Mouse (Mus musculus) stomach, embryonic 15.5 days (tissue): ENCODE data around the gene Gaa. TPM values are rescaled to one million over a fixed set of nuclear protein-coding genes. Genes with fewer than 3 reads are reported as not detected.
A peak's percentile ranks its signal among the peaks of the same experiment; 100 is the strongest.
"Not testable (repeated sequence)": the region's sequence is repeated elsewhere in the genome, so short reads cannot be mapped to it uniquely, and the experiment has no call there.

Experiments
- ATAC-seq: fragments of 200-750 bp; cut with Nextera tagmentation; 2 replicates; pipeline ENCODE4 v1.8.0; 2017; ENCODE audit warnings: low read depth, moderate number of reproducible peaks, moderate TSS enrichment; ENCODE audit not compliant: insufficient read depth, low FRiP score
- H3K27ac ChIP-seq: fragments of 300-500 bp; sonication (generic); 2 replicates; pipeline ENCODE4 v1.5.1; 2015; ENCODE audit warnings: mild to moderate bottlenecking, inconsistent platforms
- H3K27me3 ChIP-seq: fragments of 300-500 bp; sonication (generic); replicated peaks from 2 replicates; pipeline ENCODE4 v1.6.1; 2015; ENCODE audit warnings: inconsistent platforms
- H3K36me3 ChIP-seq: fragments of 300-500 bp; sonication (generic); 2 replicates; pipeline ENCODE4 v1.6.1; 2015; ENCODE audit warnings: inconsistent platforms
- H3K4me1 ChIP-seq: fragments of 300-500 bp; sonication (generic); 2 replicates; pipeline ENCODE4 v1.6.1; 2015; ENCODE audit warnings: inconsistent platforms
- H3K4me2 ChIP-seq: fragments of 300-500 bp; sonication (generic); 2 replicates; pipeline ENCODE4 v1.6.1; 2015; ENCODE audit warnings: mild to moderate bottlenecking, inconsistent platforms
- H3K4me3 ChIP-seq: fragments of 300-500 bp; sonication (generic); replicated peaks from 2 replicates; pipeline ENCODE4 v1.5.1; 2015; ENCODE audit warnings: inconsistent platforms
- H3K9ac ChIP-seq: fragments of 300-500 bp; sonication (generic); 2 replicates; pipeline ENCODE4 v1.6.1; 2015; ENCODE audit warnings: inconsistent platforms
- H3K9me3 ChIP-seq: fragments of 300-500 bp; sonication (generic); 2 replicates; pipeline ENCODE4 v1.6.1; 2016; ENCODE audit warnings: inconsistent platforms
- WGBS: fragments of 180-500 bp; shearing (Covaris S2); methylation state at CpG from one replicate; pipeline ENCODE4 v1.1.7; 2015; 5-methylcytosine and 5-hydroxymethylcytosine counted together
- polyA plus RNA-seq: library from polyadenylated mRNA; unstranded; fragments of >200 nt; fragmentation: Nextera tagmentation; extraction: Ambion mirVana; gene quantifications from 2 replicates; pipeline ENCODE4 v1.2.1, GENCODE M21; 2015

The Gaa gene
- polyA plus RNA-seq, 1 experiment from 2014 or later = 62.6 TPM

GRCm38 (mm10) chr11:119258572-119259322, 8.9 kb upstream of the Gaa start:
- Histone ChIP-seq H3K36me3 (no peaks in the 10 kb centered on the region), H3K4me2 (peak overlapping the region; percentile 48), H3K9me3 (no peaks in the 10 kb centered on the region), H3K9ac (no peak overlapping the region), H3K4me1 (peaks cover 11% of the 10 kb centered on the region; the same call in 1 of the 2 replicates), H3K27ac (peak overlapping the region; percentile 40; the same call in 1 of the 2 replicates), H3K27me3 (no peaks in the 10 kb centered on the region), H3K4me3 (peak overlapping the region; percentile 18)
- 61% methylated on average over 23 of the region's 23 CpGs for WGBS
- ATAC-seq = peak; percentile 57; the same call in 1 of the 2 replicates

GRCm38 (mm10) chr11:119259977-119260376, 7.7 kb upstream of the Gaa start:
- no peak for ATAC-seq
- H3K9me3 ChIP-seq = no peaks in the 10 kb centered on the region

GRCm38 (mm10) chr11:119264413-119264812, 3.3 kb upstream of the Gaa start:
- no peaks in the 10 kb centered on the region for H3K9me3 ChIP-seq
- no peak overlapping the region for H3K4me2 ChIP-seq
- no peaks in the 10 kb centered on the region for H3K36me3 ChIP-seq
- peaks cover 11% of the 10 kb centered on the region for H3K4me1 ChIP-seq
- 85% methylated on average over 13 of the region's 13 CpGs for WGBS
- no peak overlapping the region for H3K9ac ChIP-seq
- H3K27ac ChIP-seq = no peak overlapping the region
- H3K27me3 ChIP-seq = no peaks in the 10 kb centered on the region
- no peak for ATAC-seq
- H3K4me3 ChIP-seq = no peak overlapping the region

More at GRCm38 (mm10) chr11:119259977-119260376, 7.7 kb upstream of the Gaa start:
- Histone ChIP-seq H3K4me3 (no peak overlapping the region), H3K4me1 (peaks cover 11% of the 10 kb centered on the region; the same call in 1 of the 2 replicates), H3K9ac (no peak overlapping the region), H3K4me2 (no peak overlapping the region), H3K27me3 (no peaks in the 10 kb centered on the region), H3K27ac (no peak overlapping the region), H3K36me3 (no peaks in the 10 kb centered on the region)
- 88% methylated on average over 8 of the region's 8 CpGs for WGBS

DNA sequence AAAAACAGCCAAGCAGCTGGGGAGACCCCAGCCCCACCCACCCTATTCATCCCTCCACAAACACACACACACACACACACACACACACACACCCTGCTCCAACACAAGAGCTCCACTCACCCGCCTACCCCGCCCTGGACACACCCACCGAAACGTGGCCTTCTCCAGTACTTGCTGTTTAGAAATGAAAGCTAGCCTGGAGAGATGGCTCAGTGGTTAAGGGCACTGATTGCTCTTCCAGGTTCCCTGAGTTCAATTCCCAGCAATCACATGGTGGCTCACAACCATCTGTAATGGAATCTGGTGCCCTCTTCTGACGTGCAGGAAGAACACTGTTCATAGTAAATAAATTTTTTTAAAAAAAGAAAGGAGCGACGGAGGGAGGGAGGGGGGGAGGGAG, 1.9 kb upstream of the Gaa start:
- 73% methylated on average over 7 of the region's 7 CpGs for WGBS
- Histone ChIP-seq H3K9me3 (no peaks in the 10 kb centered on the region), H3K27ac (no peak overlapping the region), H3K9ac (no peak overlapping the region), H3K27me3 (no peaks in the 10 kb centered on the region), H3K36me3 (no peaks in the 10 kb centered on the region), H3K4me1 (peaks cover 16% of the 10 kb centered on the region), H3K4me3 (no peak overlapping the region), H3K4me2 (no peak overlapping the region)
- ATAC-seq = no peak

DNA sequence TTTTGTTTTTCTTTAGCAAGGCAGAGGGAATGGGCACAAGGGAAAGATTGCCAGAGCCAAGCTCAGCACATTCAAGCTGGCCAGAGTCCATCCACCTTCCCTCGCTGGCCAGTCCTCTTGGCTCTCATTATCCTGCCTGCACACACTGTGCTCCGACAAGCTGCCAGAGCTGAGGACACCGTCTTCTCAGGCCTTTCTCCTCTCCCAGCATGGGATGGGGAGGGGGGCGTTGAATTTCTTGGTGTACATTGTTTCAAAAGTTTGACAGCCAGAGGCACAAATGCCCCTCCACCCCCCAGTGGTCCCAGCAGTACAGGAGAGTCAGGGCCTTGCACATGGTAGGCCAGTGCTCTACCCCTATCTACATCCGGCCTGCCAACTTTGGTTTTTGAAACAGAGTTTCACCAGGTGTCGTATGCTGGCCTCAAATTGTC, 429 bp upstream of the Gaa start:
- Histone ChIP-seq H3K4me2 (peak overlapping the region; percentile 91), H3K27me3 (no peaks in the 10 kb centered on the region), H3K4me1 (peaks cover 17% of the 10 kb centered on the region), H3K27ac (no peak overlapping the region), H3K9ac (no peak overlapping the region), H3K36me3 (no peaks in the 10 kb centered on the region), H3K9me3 (no peaks in the 10 kb centered on the region), H3K4me3 (no peak overlapping the region)
- ATAC-seq = no peak
- 51% methylated on average over 6 of the region's 6 CpGs for WGBS

DNA sequence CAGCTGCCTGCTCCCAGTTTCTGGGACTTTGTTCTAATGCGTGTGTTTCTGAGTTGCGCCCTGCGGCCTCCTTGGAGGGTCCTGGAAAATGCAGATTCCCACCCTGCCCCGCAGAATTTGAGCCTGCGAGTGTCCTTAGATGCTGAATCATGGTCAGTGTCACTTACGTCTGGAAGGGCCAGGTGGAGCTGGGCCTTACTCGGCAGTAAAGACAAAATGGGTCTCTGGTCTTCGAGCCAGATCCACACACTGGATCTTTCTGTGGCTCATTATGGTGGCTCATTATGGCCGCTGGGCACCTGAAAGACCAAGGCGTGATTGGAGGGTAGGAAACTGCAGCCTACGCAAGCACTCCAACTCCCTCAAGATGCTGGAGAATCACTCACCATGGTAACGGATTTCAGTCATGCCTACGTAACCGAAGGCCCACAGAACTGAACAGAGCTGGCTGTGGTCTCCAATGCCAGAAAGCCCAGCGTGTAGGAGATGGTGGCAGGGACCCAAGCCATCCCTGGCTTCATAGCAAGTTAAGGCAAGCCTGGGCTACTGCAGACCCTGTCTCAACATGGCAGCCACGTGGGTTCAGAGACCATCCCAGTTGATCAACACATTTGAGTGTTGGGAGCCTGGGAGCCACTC, 989 bp downstream of the Gaa start:
- 77% methylated on average over 16 of the region's 16 CpGs for WGBS
- no peaks in the 10 kb centered on the region for H3K27me3 ChIP-seq
- H3K9me3 ChIP-seq = no peaks in the 10 kb centered on the region
- no peak overlapping the region; the same call in 1 of the 2 replicates for H3K9ac ChIP-seq
- H3K27ac ChIP-seq = no peak overlapping the region
- no peak for ATAC-seq
- peak overlapping the region; percentile 91 for H3K4me2 ChIP-seq
- H3K4me3 ChIP-seq = peak overlapping the region; percentile 59
- peaks cover 5% of the 10 kb centered on the region for H3K36me3 ChIP-seq
- H3K4me1 ChIP-seq = peaks cover 17% of the 10 kb centered on the region

GRCm38 (mm10) chr11:119272492-119272891, 4.8 kb downstream of the Gaa start:
- H3K9ac ChIP-seq, ATAC-seq, H3K27me3 ChIP-seq, H3K27ac ChIP-seq, H3K4me3 ChIP-seq, H3K4me2 ChIP-seq, H3K9me3 ChIP-seq: not testable (repeated sequence)
- Histone ChIP-seq H3K36me3 (peaks cover 28% of the 10 kb centered on the region), H3K4me1 (peaks cover 13% of the 10 kb centered on the region)
- 63% methylated on average over 3 of the region's 3 CpGs for WGBS

GRCm38 (mm10) chr11:119273186-119273930, 5.7 kb downstream of the Gaa start:
- no peak overlapping the region for H3K4me3 ChIP-seq
- H3K4me2 ChIP-seq = no peak overlapping the region
- H3K4me1 ChIP-seq = 0 out of 2 replicates have a peak, but pooled peaks cover 10% of the 10 kb centered on the region
- no peaks in the 10 kb centered on the region for H3K9me3 ChIP-seq
- 92% methylated on average over 8 of the region's 8 CpGs for WGBS
- H3K9ac ChIP-seq = no peak overlapping the region
- H3K27ac ChIP-seq = no peak overlapping the region
- 0 out of 2 replicates have a peak, but pooled peaks have one; percentile 19 for ATAC-seq
- H3K36me3 ChIP-seq = peaks cover 28% of the 10 kb centered on the region
- no peaks in the 10 kb centered on the region for H3K27me3 ChIP-seq

GRCm38 (mm10) chr11:119281030-119281429, 13.3 kb downstream of the Gaa start:
- no peak for ATAC-seq
- WGBS = 78% methylated on average over 15 of the region's 15 CpGs

DNA sequence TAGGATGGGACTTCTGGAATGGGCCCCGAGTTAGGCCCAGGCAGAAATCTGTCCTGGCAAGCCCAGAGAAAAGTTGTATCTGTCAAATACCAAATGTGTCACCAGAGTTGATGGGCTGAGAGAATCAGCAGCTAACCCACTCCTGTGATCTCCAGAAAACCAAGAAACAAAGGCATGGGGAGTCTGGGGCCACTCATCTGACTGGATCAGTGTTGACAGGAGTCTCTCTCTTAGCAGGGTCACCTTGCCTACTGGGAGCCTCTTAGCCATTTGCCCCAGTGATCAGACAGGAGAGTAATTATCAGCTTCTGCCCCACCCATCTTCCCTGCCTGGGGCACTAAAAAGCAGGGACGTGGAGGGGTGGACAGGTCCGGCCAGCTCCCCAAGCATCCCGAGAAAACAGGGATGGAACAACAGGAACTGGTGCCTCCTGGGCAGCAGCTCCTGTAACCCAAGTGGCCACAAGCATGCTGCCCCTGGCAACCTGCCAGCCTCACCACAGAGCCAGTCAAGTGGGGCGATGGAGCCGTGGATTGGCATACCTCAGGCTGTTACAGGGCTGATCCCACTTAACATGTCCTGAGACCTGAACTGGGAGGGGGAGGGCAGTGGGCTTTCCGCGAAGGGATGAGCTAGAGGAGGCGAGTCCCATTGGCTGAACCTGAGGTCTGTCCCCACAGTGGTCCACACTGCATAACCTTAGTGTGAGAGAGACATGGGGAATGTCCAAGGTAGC, 18.3 kb downstream of the Gaa start:
- WGBS = 63% methylated on average over 9 of the region's 9 CpGs
- no peaks in the 10 kb centered on the region for H3K27me3 ChIP-seq
- no peak overlapping the region for H3K9ac ChIP-seq
- no peak overlapping the region for H3K4me2 ChIP-seq
- no peaks in the 10 kb centered on the region for H3K4me1 ChIP-seq
- no peak for ATAC-seq
- peaks cover 66% of the 10 kb centered on the region for H3K36me3 ChIP-seq
- H3K27ac ChIP-seq = no peak overlapping the region
- no peak overlapping the region for H3K4me3 ChIP-seq
- no peaks in the 10 kb centered on the region for H3K9me3 ChIP-seq

More at GRCm38 (mm10) chr11:119281030-119281429, 13.3 kb downstream of the Gaa start:
- Histone ChIP-seq H3K27me3 (no peaks in the 10 kb centered on the region), H3K4me2 (no peak overlapping the region), H3K36me3 (peaks cover 32% of the 10 kb centered on the region), H3K4me1 (no peaks in the 10 kb centered on the region), H3K9me3 (no peaks in the 10 kb centered on the region), H3K9ac (no peak overlapping the region), H3K4me3 (no peak overlapping the region), H3K27ac (no peak overlapping the region)

- no peak overlapping the region for H3K4me3 ChIP-seq
- peaks cover 79% of the 10 kb centered on the region for H3K36me3 ChIP-seq
- 86% methylated on average over 20 of the region's 20 CpGs for WGBS
- H3K27ac ChIP-seq = no peak overlapping the region
- no peaks in the 10 kb centered on the region for H3K9me3 ChIP-seq
- H3K4me2 ChIP-seq = no peak overlapping the region
- no peak overlapping the region for H3K9ac ChIP-seq
- no peak for ATAC-seq
- no peaks in the 10 kb centered on the region for H3K27me3 ChIP-seq
- H3K4me1 ChIP-seq = no peaks in the 10 kb centered on the region
These were observed 19.7 kb downstream of the Gaa start for GRCm38 (mm10) chr11:119287207-119287992.
